Mouse (Mus musculus) MEL (cell line): ENCODE data around the gene Hacd4.

Experiments used
- CHD1 ChIP-seq: IDR thresholded peaks from 2 replicates; pipeline ENCODE4 v1.6.1; 2012; ENCODE audit warnings: low read depth, mild to moderate bottlenecking, inconsistent platforms, low read length, improper control_type of control experiment
- CTCF ChIP-seq, 3 experiments: IDR thresholded peaks in 2 of 3; conservative IDR thresholded peaks in 1 of 3; 2 replicates each; pipeline ENCODE4 v1.5.1; 2011 to 2012; ENCODE audit warnings: low read length in 3 of 3, low read depth in 2 of 3, mild to moderate bottlenecking in 2 of 3, improper control_type of control experiment in 1 of 3, inconsistent platforms in 1 of 3, mixed read lengths in 1 of 3, moderate library complexity in 1 of 3; ENCODE audit not compliant: control insufficient read depth in 1 of 3, insufficient read depth in 1 of 3, poor library complexity in 1 of 3, severe bottlenecking in 1 of 3
- E2F4 ChIP-seq: IDR thresholded peaks from 2 replicates; pipeline ENCODE4 v1.6.1; 2011; ENCODE audit warnings: low read depth, low read length, improper control_type of control experiment, borderline replicate concordance
- EP300 ChIP-seq, 2 experiments: IDR thresholded peaks; 2 replicates each; pipeline ENCODE4 v1.6.1; 2011; ENCODE audit warnings: improper control_type of control experiment in 2 of 2, low read length in 2 of 2, low read depth in 1 of 2, mild to moderate bottlenecking in 1 of 2
- ETS1 ChIP-seq: IDR thresholded peaks from 2 replicates; pipeline ENCODE4 v1.6.1; 2012; ENCODE audit warnings: low read depth, mild to moderate bottlenecking, inconsistent platforms, low read length, improper control_type of control experiment, moderate library complexity
- MXI1 ChIP-seq: IDR thresholded peaks from 2 replicates; pipeline ENCODE4 v1.6.1; 2011; ENCODE audit warnings: mild to moderate bottlenecking, low read depth, low read length, improper control_type of control experiment
- MYC ChIP-seq: IDR thresholded peaks from 2 replicates; pipeline ENCODE4 v1.6.1; 2011; ENCODE audit warnings: low read depth, mild to moderate bottlenecking, low read length, improper control_type of control experiment, moderate library complexity
- POLR2A ChIP-seq, 2 experiments: IDR thresholded peaks; 2 replicates each; pipeline ENCODE4 v1.6.1; 2011 to 2012; ENCODE audit warnings: low read length in 2 of 2, mild to moderate bottlenecking in 2 of 2, control low read depth in 1 of 2, improper control_type of control experiment in 1 of 2, low read depth in 1 of 2, moderate library complexity in 1 of 2; ENCODE audit not compliant: control insufficient read depth in 1 of 2, insufficient read depth in 1 of 2, poor library complexity in 1 of 2
- TBP ChIP-seq: IDR thresholded peaks from 2 replicates; pipeline ENCODE4 v1.8.0; 2011; ENCODE audit warnings: low read depth, low read length, improper control_type of control experiment
- UBTF ChIP-seq: IDR thresholded peaks from 2 replicates; pipeline ENCODE4 v1.6.1; 2012; ENCODE audit warnings: low read depth, mild to moderate bottlenecking, inconsistent platforms, low read length, improper control_type of control experiment, moderate library complexity, borderline replicate concordance; ENCODE audit not compliant: insufficient read depth
- ZMIZ1 ChIP-seq: IDR thresholded peaks from 2 replicates; pipeline ENCODE4 v1.6.1; 2012; ENCODE audit warnings: low read depth, mild to moderate bottlenecking, inconsistent platforms, low read length, improper control_type of control experiment, moderate library complexity
- ZNF384 ChIP-seq: IDR thresholded peaks from 2 replicates; pipeline ENCODE4 v1.6.1; 2012; ENCODE audit warnings: low read depth, mild to moderate bottlenecking, inconsistent platforms, low read length, improper control_type of control experiment

GRCm38 (mm10) chr4:88437917-88438316, 811 bp downstream of the Hacd4 start:
- no peak for TF ChIP-seq EP300 (IDR thresholded peaks at IDR 0.05; ENCODE audit: low read depth in 1 of 2, low read length in 2 of 2)
- TF ChIP-seq ETS1, result peak; percentile 36; the same call in 1 of the 2 replicates
- no peak for TF ChIP-seq POLR2A (IDR thresholded peaks at IDR 0.05; ENCODE audit: control insufficient read depth in 1 of 2, insufficient read depth in 1 of 2, low read depth in 1 of 2, low read length in 2 of 2, poor library complexity in 1 of 2)
- peak; percentile 92 for TF ChIP-seq ZNF384
- TF ChIP-seq CTCF (IDR thresholded peaks at IDR 0.05 in 2 of 3, conservative IDR thresholded peaks at IDR 0.05 in 1 of 3; ENCODE audit: control insufficient read depth in 1 of 3, insufficient read depth in 1 of 3, low read depth in 2 of 3, low read length in 3 of 3, poor library complexity in 1 of 3, severe bottlenecking in 1 of 3), result no peak
- no peak for TF ChIP-seq TBP
- TF ChIP-seq E2F4, result no peak
- no peak for TF ChIP-seq MXI1
- TF ChIP-seq CHD1, result no peak
- no peak for TF ChIP-seq MYC
- no peak for TF ChIP-seq ZMIZ1
- no peak for TF ChIP-seq UBTF
